Mouse (Mus musculus): ENCODE data around the gene Vil1. TPM values are rescaled to one million over a fixed set of nuclear protein-coding genes. Genes with fewer than 3 reads are reported as not detected.
"Not testable (repeated sequence)": the region's sequence is repeated elsewhere in the genome, so short reads cannot be mapped to it uniquely, and the experiment has no call there.

The Vil1 gene
- polyA plus RNA-seq, 1 experiment from 2014 or later = 0.19 TPM

- no peak for ATAC-seq
- Histone ChIP-seq H3K36me3 (replicated peaks; ENCODE audit: insufficient read depth, low read length) (peaks cover 21% of the 10 kb centered on the region), H3K9ac (replicated peaks) (peak overlapping the region; percentile 100), H3K9me3 (ENCODE audit: low read length) (no peaks in the 10 kb centered on the region), H3K4me3 (ENCODE audit: low read depth, low read length) (peak overlapping the region; percentile 97), H3K4me2 (ENCODE audit: low read depth, low read length) (peak overlapping the region; percentile 93), H3K27me3 (ENCODE audit: insufficient read depth, low read length) (no peaks in the 10 kb centered on the region), H3K27ac (ENCODE audit: low read depth) (peak overlapping the region; percentile 100), H3K4me1 (ENCODE audit: insufficient read depth) (peaks cover 49% of the 10 kb centered on the region)
- TF ChIP-seq CTCF (IDR thresholded peaks at IDR 0.05; ENCODE audit: low read depth) (no peak), EP300 (IDR thresholded peaks at IDR 0.05; ENCODE audit: low read depth) (no peak)
- 37% methylated on average over 7 of the region's 7 CpGs for WGBS (ENCODE audit: insufficient replicate concordance)
- DNase-seq = no peak
These were observed 16.2 kb upstream of the Vil1 start for GRCm38 (mm10) chr1:74393010-74393409.

- WGBS (ENCODE audit: insufficient replicate concordance) = 86% methylated on average over 9 of the region's 9 CpGs
These were observed 15.5 kb upstream of the Vil1 start for GRCm38 (mm10) chr1:74393697-74394096.

GRCm38 (mm10) chr1:74394311-74394710 lies 14.9 kb upstream of the Vil1 start:
- Histone ChIP-seq H3K27ac (ENCODE audit: low read depth) (peak overlapping the region; percentile 55; the same call in 1 of the 2 replicates), H3K4me2 (ENCODE audit: low read depth, low read length) (no peak overlapping the region), H3K9ac (replicated peaks) (no peak overlapping the region), H3K27me3 (ENCODE audit: insufficient read depth, low read length) (no peaks in the 10 kb centered on the region), H3K4me3 (ENCODE audit: low read depth, low read length) (no peak overlapping the region), H3K4me1 (ENCODE audit: insufficient read depth) (peaks cover 52% of the 10 kb centered on the region), H3K36me3 (replicated peaks; ENCODE audit: insufficient read depth, low read length) (peaks cover 21% of the 10 kb centered on the region), H3K9me3 (ENCODE audit: low read length) (no peaks in the 10 kb centered on the region)
- no peak for ATAC-seq
- DNase-seq = no peak
- TF ChIP-seq EP300 (IDR thresholded peaks at IDR 0.05; ENCODE audit: low read depth) = no peak
- TF ChIP-seq CTCF (IDR thresholded peaks at IDR 0.05; ENCODE audit: low read depth) = no peak
- WGBS (ENCODE audit: insufficient replicate concordance) = 84% methylated on average over 9 of the region's 9 CpGs

More at GRCm38 (mm10) chr1:74393697-74394096, 15.5 kb upstream of the Vil1 start:
- peaks cover 21% of the 10 kb centered on the region for H3K36me3 ChIP-seq (replicated peaks; ENCODE audit: insufficient read depth, low read length)
- H3K9me3 ChIP-seq (ENCODE audit: low read length) = no peaks in the 10 kb centered on the region
- TF ChIP-seq CTCF (IDR thresholded peaks at IDR 0.05; ENCODE audit: low read depth) (no peak), EP300 (IDR thresholded peaks at IDR 0.05; ENCODE audit: low read depth) (no peak)
- H3K9ac ChIP-seq (replicated peaks) = no peak overlapping the region
- no peak for DNase-seq
- H3K27me3 ChIP-seq (ENCODE audit: insufficient read depth, low read length) = no peaks in the 10 kb centered on the region
- peaks cover 52% of the 10 kb centered on the region for H3K4me1 ChIP-seq (ENCODE audit: insufficient read depth)
- no peak for ATAC-seq
- H3K4me2 ChIP-seq (ENCODE audit: low read depth, low read length) = peak overlapping the region; percentile 93
- 0 out of 2 replicates have a peak overlapping the region, but pooled peaks have one; percentile 4 for H3K27ac ChIP-seq (ENCODE audit: low read depth)
- H3K4me3 ChIP-seq (ENCODE audit: low read depth, low read length) = no peak overlapping the region

- peaks cover 46% of the 10 kb centered on the region for H3K4me1 ChIP-seq (ENCODE audit: insufficient read depth)
- no peak overlapping the region for H3K4me3 ChIP-seq (ENCODE audit: low read depth, low read length)
- H3K27ac ChIP-seq (ENCODE audit: low read depth) = peak overlapping the region; percentile 55; the same call in 1 of the 2 replicates
- no peaks in the 10 kb centered on the region for H3K9me3 ChIP-seq (ENCODE audit: low read length)
- H3K27me3 ChIP-seq (ENCODE audit: insufficient read depth, low read length) = no peaks in the 10 kb centered on the region
- TF ChIP-seq CTCF (IDR thresholded peaks at IDR 0.05; ENCODE audit: low read depth) = no peak
- no peak for TF ChIP-seq EP300 (IDR thresholded peaks at IDR 0.05; ENCODE audit: low read depth)
- H3K36me3 ChIP-seq (replicated peaks; ENCODE audit: insufficient read depth, low read length) = peaks cover 21% of the 10 kb centered on the region
- DNase-seq (no peak), ATAC-seq (no peak)
- WGBS (ENCODE audit: insufficient replicate concordance) = 89% methylated on average over 15 of the region's 15 CpGs
- no peak overlapping the region for H3K9ac ChIP-seq (replicated peaks)
- no peak overlapping the region for H3K4me2 ChIP-seq (ENCODE audit: low read depth, low read length)
These were observed 14.3 kb upstream of the Vil1 start for GRCm38 (mm10) chr1:74394858-74395257.

GRCm38 (mm10) chr1:74395290-74395689 lies 13.9 kb upstream of the Vil1 start:
- Histone ChIP-seq H3K27ac (ENCODE audit: low read depth) (peak overlapping the region; percentile 55; the same call in 1 of the 2 replicates), H3K27me3 (ENCODE audit: insufficient read depth, low read length) (no peaks in the 10 kb centered on the region), H3K9me3 (ENCODE audit: low read length) (no peaks in the 10 kb centered on the region), H3K4me3 (ENCODE audit: low read depth, low read length) (no peak overlapping the region), H3K9ac (replicated peaks) (no peak overlapping the region), H3K4me1 (ENCODE audit: insufficient read depth) (peaks cover 42% of the 10 kb centered on the region), H3K36me3 (replicated peaks; ENCODE audit: insufficient read depth, low read length) (peaks cover 21% of the 10 kb centered on the region), H3K4me2 (ENCODE audit: low read depth, low read length) (no peak overlapping the region)
- ATAC-seq = no peak
- 86% methylated on average over 13 of the region's 13 CpGs for WGBS (ENCODE audit: insufficient replicate concordance)
- DNase-seq = no peak
- no peak for TF ChIP-seq EP300 (IDR thresholded peaks at IDR 0.05; ENCODE audit: low read depth)
- TF ChIP-seq CTCF (IDR thresholded peaks at IDR 0.05; ENCODE audit: low read depth) = no peak

- not testable (repeated sequence) for DNase-seq; H3K9me3 ChIP-seq (ENCODE audit: low read length); H3K27me3 ChIP-seq (ENCODE audit: insufficient read depth, low read length); ATAC-seq
- H3K36me3 ChIP-seq (replicated peaks; ENCODE audit: insufficient read depth, low read length) = peaks cover 21% of the 10 kb centered on the region
- H3K27ac ChIP-seq (ENCODE audit: low read depth) = peak overlapping the region; percentile 89
- H3K4me2 ChIP-seq (ENCODE audit: low read depth, low read length) = peak overlapping the region; percentile 85
- 8% methylated on average over 11 of the region's 12 CpGs for WGBS (ENCODE audit: insufficient replicate concordance)
- peak overlapping the region; percentile 59 for H3K4me3 ChIP-seq (ENCODE audit: low read depth, low read length)
- peak overlapping the region; percentile 71 for H3K9ac ChIP-seq (replicated peaks)
- H3K4me1 ChIP-seq (ENCODE audit: insufficient read depth) = peaks cover 42% of the 10 kb centered on the region
These were observed 12.5 kb upstream of the Vil1 start for GRCm38 (mm10) chr1:74396456-74397222.

All from liver, postnatal 0 days (tissue).